Mouse (Mus musculus): ENCODE data around the gene Nck2. TPM values are rescaled to one million over a fixed set of nuclear protein-coding genes. Genes with fewer than 3 reads are reported as not detected.

Nck2 gene
- total RNA-seq, 2 experiments from 2014 or later: 38.7 to 38.8 TPM

- intact Hi-C loops (cut with DNase I): no loop called here
- no peak for DNase-seq (ENCODE audit: low spot score in 2 of 2)
Measured at GRCm38 (mm10) chr1:43601054-43601453, 156.7 kb downstream of the Nck2 start.

- intact Hi-C loops (cut with DNase I): no loop called here
- DNase-seq (ENCODE audit: low spot score in 2 of 2): no peak
Measured at GRCm38 (mm10) chr1:43615948-43616347, 171.6 kb downstream of the Nck2 start.

Other genes starting within 250 kb of the Nck2 start
- gene Fhl2, start 247.6 kb upstream of the Nck2 start, total RNA-seq (2021): 10 to 100 TPM; 56.1 to 63.6 TPM